Mouse (Mus musculus): Measurements from ENCODE around the gene Cyb561a3.

DNA sequence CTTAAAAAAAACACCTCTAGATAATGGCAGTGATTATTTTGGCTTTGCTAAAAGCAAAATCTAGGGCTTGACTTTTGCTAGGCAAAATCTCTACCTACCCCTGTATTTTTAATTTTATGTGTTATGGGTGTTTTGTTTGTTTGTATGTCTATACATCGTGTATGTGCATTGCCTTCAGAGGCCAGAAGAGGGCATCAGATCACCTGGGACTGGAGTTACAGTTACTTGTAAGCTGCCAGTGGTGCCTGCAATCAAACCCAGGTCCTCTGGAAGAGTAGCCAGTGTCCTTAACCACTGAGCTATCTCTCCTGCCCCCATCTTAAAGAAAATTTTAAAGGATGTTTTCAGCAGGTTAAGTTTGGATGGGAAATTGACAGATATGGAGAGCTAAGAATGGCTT, 46.9 kb upstream of the Cyb561a3 start:
- TF ChIP-seq GATA1 (IDR thresholded peaks at IDR 0.05; ENCODE audit: low read length) (no peak), TAL1 (IDR thresholded peaks at IDR 0.05; ENCODE audit: low read length) (no peak)

Data from erythroblast, embryonic 14.5 days (primary cell).